Mouse (Mus musculus) forebrain, embryonic 16.5 days (tissue): Measurements from ENCODE around the gene Zxdc. TPM values are rescaled to one million over a fixed set of nuclear protein-coding genes. Genes with fewer than 3 reads are reported as not detected.
A peak's percentile ranks its signal among the peaks of the same experiment; 100 is the strongest.

ENCODE experiments used
- ATAC-seq: fragments of 200-750 bp; cut with Nextera tagmentation; 2 replicates; pipeline ENCODE4 v1.8.0; 2017; ENCODE audit warnings: mild to moderate bottlenecking, moderate library complexity
- H3K27ac ChIP-seq: fragments of 300-500 bp; sonication (generic); 2 replicates; pipeline ENCODE4 v1.5.1; 2014; ENCODE audit warnings: low read length, control low read depth
- H3K27me3 ChIP-seq: fragments of 300-500 bp; sonication (generic); replicated peaks from 2 replicates; pipeline ENCODE4 v1.6.1; 2014; ENCODE audit warnings: low read length; ENCODE audit not compliant: control insufficient read depth, insufficient read depth
- H3K36me3 ChIP-seq: fragments of 300-500 bp; sonication (generic); 2 replicates; pipeline ENCODE4 v1.6.1; 2014; ENCODE audit not compliant: control insufficient read depth, insufficient read depth
- H3K4me1 ChIP-seq: fragments of 300-500 bp; sonication (generic); replicated peaks from 2 replicates; pipeline ENCODE4 v1.6.1; 2014; ENCODE audit warnings: low read length; ENCODE audit not compliant: control insufficient read depth, insufficient read depth
- H3K4me2 ChIP-seq: fragments of 300-500 bp; sonication (generic); 2 replicates; pipeline ENCODE4 v1.6.1; 2014; ENCODE audit warnings: mild to moderate bottlenecking, low read length, control low read depth
- H3K4me3 ChIP-seq: fragments of 300-500 bp; sonication (generic); replicated peaks from 2 replicates; pipeline ENCODE4 v1.5.1; 2014; ENCODE audit warnings: mild to moderate bottlenecking, low read length, control low read depth
- H3K9ac ChIP-seq: fragments of 300-500 bp; sonication (generic); replicated peaks from 2 replicates; pipeline ENCODE4 v1.6.1; 2014; ENCODE audit warnings: low read depth, low read length, control low read depth
- H3K9me3 ChIP-seq: fragments of 300-500 bp; sonication (generic); 2 replicates; pipeline ENCODE4 v1.6.1; 2016; ENCODE audit warnings: low read length; ENCODE audit not compliant: control insufficient read depth
- WGBS: fragments of 180-500 bp; shearing (Covaris S2); extraction: QIAGEN DNeasy Blood & Tissue Kit; methylation state at CpG from one replicate; pipeline ENCODE4 v1.1.7; 2014; 5-methylcytosine and 5-hydroxymethylcytosine counted together
- polyA plus RNA-seq: library from polyadenylated mRNA; unstranded; fragments of >200 nt; fragmentation: Nextera tagmentation; extraction: Ambion mirVana; gene quantifications from 2 replicates; pipeline ENCODE4 v1.2.1, GENCODE M21; 2015

Gene Zxdc
- 10.1 and 10.4 TPM in 2 replicates for polyA plus RNA-seq

DNA sequence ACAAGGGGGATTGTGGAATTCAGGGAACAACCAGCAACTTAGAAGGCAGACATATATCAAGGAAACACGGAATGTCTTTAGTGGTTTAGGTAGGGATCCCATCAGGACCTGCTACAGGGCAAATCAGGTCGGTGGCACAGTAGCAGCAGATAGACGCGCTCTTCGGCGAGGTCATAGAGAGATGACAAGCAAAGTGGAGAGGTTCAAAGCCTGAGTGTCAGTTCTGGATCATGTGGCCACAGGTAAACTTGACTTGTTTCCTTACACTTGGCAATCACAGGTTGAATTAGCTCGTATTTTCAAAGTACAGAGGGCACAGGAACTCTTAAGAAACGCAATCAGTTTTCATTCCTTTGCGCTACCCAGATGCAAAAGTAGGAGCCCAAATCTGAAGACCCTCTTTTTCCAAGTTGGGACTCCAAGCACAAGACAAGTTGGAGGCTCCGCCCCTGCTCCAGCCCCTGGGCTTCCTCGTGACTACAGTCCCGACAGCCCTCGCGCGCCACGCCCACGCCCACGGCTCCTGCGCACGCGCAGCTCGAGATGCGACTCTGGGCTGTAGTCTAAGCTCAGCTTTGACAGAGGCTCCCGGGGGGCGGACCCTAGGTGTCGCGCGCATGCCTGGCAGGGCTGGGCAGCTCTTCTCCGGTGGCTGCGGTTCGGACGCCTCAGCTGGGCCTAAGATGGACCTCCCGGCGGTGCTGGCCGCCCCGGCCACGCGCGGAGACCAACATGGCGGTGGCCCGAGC is at the start of gene Zxdc:
Gene Zxdc (plus strand): TSS at position 517 of the 749 bp plus-strand sequence.
- Histone ChIP-seq H3K36me3 (peaks cover 5% of the 10 kb centered on the region), H3K9me3 (no peaks in the 10 kb centered on the region), H3K27ac (peak within 1 kb of the TSS; percentile 86), H3K27me3 (no peaks in the 10 kb centered on the region), H3K4me1 (peaks cover 22% of the 10 kb centered on the region), H3K4me3 (peak within 1 kb of the TSS; percentile 93), H3K9ac (peak within 1 kb of the TSS; percentile 86), H3K4me2 (peak within 1 kb of the TSS; percentile 97)
- WGBS, result 7% methylated on average over 41 of the region's 41 CpGs
- peak; percentile 99 for ATAC-seq

- H3K9me3 ChIP-seq, result no peaks in the 10 kb centered on the region
- WGBS, result 85% methylated on average over 5 of the region's 5 CpGs
- no peak overlapping the region for H3K27ac ChIP-seq
- no peaks in the 10 kb centered on the region for H3K36me3 ChIP-seq
- H3K4me3 ChIP-seq, result no peak overlapping the region
- H3K27me3 ChIP-seq, result no peaks in the 10 kb centered on the region
- peaks cover 5% of the 10 kb centered on the region for H3K4me1 ChIP-seq
- H3K9ac ChIP-seq, result no peak overlapping the region
- no peak overlapping the region for H3K4me2 ChIP-seq
- no peak for ATAC-seq
Measured at GRCm38 (mm10) chr6:90320429-90320828, 48.9 kb upstream of the Zxdc start.

GRCm38 (mm10) chr6:90321811-90322210 is 47.5 kb upstream of the Zxdc start:
- H3K4me3 ChIP-seq, result no peak overlapping the region
- ATAC-seq, result no peak
- no peaks in the 10 kb centered on the region for H3K27me3 ChIP-seq
- WGBS, result 56% methylated on average over 4 of the region's 4 CpGs
- H3K36me3 ChIP-seq, result no peaks in the 10 kb centered on the region
- no peak overlapping the region for H3K27ac ChIP-seq
- H3K9ac ChIP-seq, result no peak overlapping the region
- no peaks in the 10 kb centered on the region for H3K9me3 ChIP-seq
- H3K4me2 ChIP-seq, result no peak overlapping the region
- peaks cover 5% of the 10 kb centered on the region for H3K4me1 ChIP-seq

GRCm38 (mm10) chr6:90324026-90324425 is 45.3 kb upstream of the Zxdc start:
- Histone ChIP-seq H3K36me3 (no peaks in the 10 kb centered on the region), H3K27me3 (no peaks in the 10 kb centered on the region), H3K9me3 (no peaks in the 10 kb centered on the region), H3K4me2 (no peak overlapping the region), H3K4me3 (no peak overlapping the region), H3K4me1 (peaks cover 5% of the 10 kb centered on the region), H3K27ac (no peak overlapping the region), H3K9ac (no peak overlapping the region)
- WGBS, result 68% methylated on average over 3 of the region's 3 CpGs
- no peak for ATAC-seq

- Histone ChIP-seq H3K9ac (no peak overlapping the region), H3K27me3 (no peaks in the 10 kb centered on the region), H3K27ac (no peak overlapping the region), H3K36me3 (no peaks in the 10 kb centered on the region), H3K9me3 (no peaks in the 10 kb centered on the region), H3K4me2 (no peak overlapping the region), H3K4me1 (peaks cover 5% of the 10 kb centered on the region), H3K4me3 (no peak overlapping the region)
- WGBS, result 65% methylated on average over 3 of the region's 3 CpGs
- no peak for ATAC-seq
Measured at GRCm38 (mm10) chr6:90324463-90324862, 44.8 kb upstream of the Zxdc start.

DNA sequence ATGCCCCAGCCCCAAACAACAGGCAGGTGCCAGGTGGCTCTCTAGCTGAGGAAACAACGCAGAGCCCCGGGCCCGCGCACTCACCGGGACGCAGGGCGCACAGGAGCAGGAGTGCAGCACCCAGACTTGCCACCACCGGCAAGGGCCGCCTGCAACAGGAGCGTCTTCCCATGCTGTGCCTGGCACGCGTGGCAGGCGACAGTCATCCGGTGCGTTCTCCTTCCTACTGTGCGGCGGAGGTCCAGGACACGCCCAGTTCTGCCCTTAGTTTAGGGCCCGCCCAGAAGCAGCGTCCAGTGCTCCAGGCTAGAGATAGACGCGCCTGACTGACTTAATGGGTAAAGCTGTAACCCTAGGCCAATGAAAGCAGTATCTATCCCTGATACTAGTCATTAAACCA is 44.3 kb upstream of the Zxdc start, which contains the start of gene Chst13:
Gene Chst13 (minus strand): TSS at position 195 of the 400 bp plus-strand sequence.
- Histone ChIP-seq H3K4me2 (peak within 1 kb of the TSS; percentile 29; the same call in 1 of the 2 replicates), H3K9ac (no peak within 1 kb of the TSS), H3K27me3 (no peaks in the 10 kb centered on the region), H3K9me3 (no peaks in the 10 kb centered on the region), H3K36me3 (no peaks in the 10 kb centered on the region), H3K27ac (no peak within 1 kb of the TSS), H3K4me3 (no peak within 1 kb of the TSS), H3K4me1 (peaks cover 8% of the 10 kb centered on the region)
- WGBS, result 6% methylated on average over 22 of the region's 22 CpGs
- no peak for ATAC-seq

DNA sequence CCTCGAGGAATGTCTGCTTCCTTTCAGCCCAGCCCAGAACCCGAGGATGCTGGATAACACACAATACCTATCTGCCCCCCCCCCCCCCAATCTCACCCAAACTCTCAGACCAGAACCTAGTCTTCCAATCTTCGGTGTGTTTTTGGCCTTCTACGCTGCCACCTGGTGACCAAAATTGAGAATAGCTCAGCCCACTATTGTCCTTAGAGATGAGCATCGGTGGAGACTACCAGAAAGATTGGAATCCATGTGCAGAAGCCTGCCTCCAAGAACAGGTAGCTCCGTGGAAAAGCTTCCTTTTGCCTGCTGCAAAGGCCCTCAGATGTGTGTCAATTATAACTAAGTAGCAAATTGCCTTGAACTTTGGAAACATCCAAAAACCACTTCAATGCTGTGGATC is 41.6 kb upstream of the Zxdc start:
- H3K27me3 ChIP-seq, result no peaks in the 10 kb centered on the region
- 22% methylated on average over 6 of the region's 6 CpGs for WGBS
- no peak for ATAC-seq
- H3K4me3 ChIP-seq, result no peak overlapping the region
- no peaks in the 10 kb centered on the region for H3K9me3 ChIP-seq
- H3K27ac ChIP-seq, result no peak overlapping the region
- no peaks in the 10 kb centered on the region for H3K36me3 ChIP-seq
- no peak overlapping the region for H3K9ac ChIP-seq
- H3K4me1 ChIP-seq, result peaks cover 8% of the 10 kb centered on the region
- H3K4me2 ChIP-seq, result no peak overlapping the region

GRCm38 (mm10) chr6:90329953-90330352 is 39.3 kb upstream of the Zxdc start:
- H3K4me2 ChIP-seq, result no peak overlapping the region
- H3K36me3 ChIP-seq, result no peaks in the 10 kb centered on the region
- peak overlapping the region; percentile 44; the same call in 1 of the 2 replicates for H3K27ac ChIP-seq
- peaks cover 5% of the 10 kb centered on the region for H3K4me1 ChIP-seq
- no peak overlapping the region for H3K9ac ChIP-seq
- WGBS, result 17% methylated on average over 1 of the region's 1 CpGs
- no peaks in the 10 kb centered on the region for H3K27me3 ChIP-seq
- no peak overlapping the region for H3K4me3 ChIP-seq
- H3K9me3 ChIP-seq, result no peaks in the 10 kb centered on the region
- ATAC-seq, result peak; percentile 95

DNA sequence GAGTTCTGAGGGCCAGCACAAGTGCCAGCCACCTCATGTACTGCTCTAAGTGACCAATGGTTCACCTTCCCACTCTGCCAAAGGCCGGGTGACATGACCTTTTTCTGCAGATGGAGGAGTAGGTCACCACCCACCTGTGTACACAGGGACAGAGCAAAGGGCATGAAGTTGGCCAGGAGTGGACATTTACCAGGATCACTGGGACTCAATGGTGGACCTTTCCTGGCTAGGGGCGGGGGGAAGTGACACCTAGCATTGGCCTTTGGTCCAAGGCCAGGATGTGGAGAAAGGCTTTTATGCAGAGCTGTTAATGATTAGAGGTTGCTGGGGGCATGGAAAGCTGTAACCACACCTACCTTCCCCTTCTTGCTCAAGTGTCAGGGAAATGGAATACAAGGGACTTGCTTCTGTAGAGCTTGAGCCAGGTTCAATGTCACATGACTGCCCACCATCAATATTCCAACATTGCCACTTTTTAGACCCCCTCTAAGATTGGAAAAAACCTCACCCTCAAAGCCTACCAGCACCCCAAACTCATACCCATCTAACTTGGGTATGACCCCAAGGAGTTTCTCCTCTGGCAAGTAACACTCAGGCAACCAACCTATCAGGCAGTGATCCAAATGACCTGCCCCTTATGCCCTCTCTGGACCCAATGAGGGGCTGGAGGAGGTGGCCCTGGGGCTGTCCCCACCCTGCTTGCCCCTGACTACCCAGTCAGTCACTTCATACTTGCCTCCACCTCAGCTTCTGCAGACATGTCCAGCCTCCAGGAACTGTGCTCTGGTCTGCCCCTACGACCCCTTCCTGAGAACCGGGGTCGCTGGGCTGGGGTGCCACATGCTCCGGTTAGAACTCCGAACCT is 36.5 kb upstream of the Zxdc start, which contains the start of gene Uroc1:
Gene Uroc1 (plus strand): TSS at position 724 of the 865 bp plus-strand sequence.
- Histone ChIP-seq H3K9me3 (no peaks in the 10 kb centered on the region), H3K27ac (no peak within 1 kb of the TSS), H3K4me3 (no peak within 1 kb of the TSS), H3K4me2 (no peak within 1 kb of the TSS), H3K36me3 (no peaks in the 10 kb centered on the region), H3K4me1 (peaks cover 3% of the 10 kb centered on the region), H3K9ac (no peak within 1 kb of the TSS), H3K27me3 (no peaks in the 10 kb centered on the region)
- ATAC-seq, result no peak
- WGBS, result 84% methylated on average over 7 of the region's 7 CpGs
